Comparison of ENCODE assay signal across 8 mouse cellular contexts in genomic region chr1:43473734-43474534, GRCm38 (mm10). TPM values are rescaled to one million over a fixed set of nuclear protein-coding genes. Genes with fewer than 3 reads are reported as not detected.
DNase-seq lines count a peak whose midpoint lies in the region; ATAC-seq and TF ChIP-seq lines count a peak whose summit lies in the region.

No protein-coding gene starts in this region.

- no peak overlapping the region for H3K4me2 ChIP-seq in hindbrain, postnatal 0 days (ENCODE audit: low read depth, low read length)
- no peak overlapping the region for H3K4me2 ChIP-seq in hindbrain, embryonic 12.5 days (replicated peaks)
- H3K4me2 ChIP-seq in CH12.LX (ENCODE audit: insufficient read depth, low read depth, poor library complexity, severe bottlenecking), result peak overlapping the region; percentile 77; the same call in 1 of the 2 replicates
- H3K4me2 ChIP-seq in liver, embryonic 15.5 days, result peak overlapping the region; percentile 28
- no peak overlapping the region for H3K4me2 ChIP-seq in stomach, embryonic 15.5 days

- no peak overlapping the region for H3K9ac ChIP-seq in hindbrain, postnatal 0 days (replicated peaks; ENCODE audit: low read length)
- no peak overlapping the region for H3K9ac ChIP-seq in hindbrain, embryonic 12.5 days
- peak overlapping the region; percentile 5; the same call in 1 of the 2 replicates for H3K9ac ChIP-seq in CH12.LX (ENCODE audit: insufficient read depth, low read depth)
- peak overlapping the region; percentile 12; the same call in 1 of the 2 replicates for H3K9ac ChIP-seq in liver, embryonic 15.5 days
- no peak overlapping the region for H3K9ac ChIP-seq in stomach, embryonic 15.5 days

- 75% methylated on average over 5 of the region's 5 CpGs for WGBS in hindbrain, postnatal 0 days
- 85% methylated on average over 5 of the region's 5 CpGs for WGBS in hindbrain, embryonic 12.5 days
- 16% methylated on average over 5 of the region's 5 CpGs for WGBS in liver, embryonic 15.5 days (ENCODE audit: insufficient replicate concordance)
- WGBS in stomach, embryonic 15.5 days, result 56% methylated on average over 5 of the region's 5 CpGs

- H3K36me3 ChIP-seq in hindbrain, postnatal 0 days (ENCODE audit: insufficient read depth, low read length), result no peaks in the 10 kb centered on the region
- H3K36me3 ChIP-seq in hindbrain, embryonic 12.5 days, result no peaks in the 10 kb centered on the region
- no peaks in the 10 kb centered on the region for H3K36me3 ChIP-seq in CH12.LX (replicated peaks in 1 of 2; ENCODE audit: control insufficient read depth in 1 of 2, insufficient read depth in 1 of 2, low read length in 1 of 2)
- no peaks in the 10 kb centered on the region for H3K36me3 ChIP-seq in liver, embryonic 15.5 days (replicated peaks)
- H3K36me3 ChIP-seq in stomach, embryonic 15.5 days, result no peaks in the 10 kb centered on the region

- ATAC-seq in hindbrain, postnatal 0 days, result peak; percentile 46; the same call in 1 of the 2 replicates
- ATAC-seq in hindbrain, embryonic 12.5 days (ENCODE audit: low FRiP score), result no peak
- ATAC-seq in inflammation-experienced regulatory T-cells, adult 6 months, result peak; percentile 11
- 0 out of 2 replicates have a peak, but pooled peaks have one; percentile 32 for ATAC-seq in liver, embryonic 15.5 days (ENCODE audit: insufficient read depth)
- no peak for ATAC-seq in stomach, embryonic 15.5 days (ENCODE audit: insufficient read depth, low FRiP score, low read depth)

- DNase-seq in hindbrain, postnatal 0 days (ENCODE audit: low spot score), result peak; percentile 60
- no peak for DNase-seq in CH12.LX (ENCODE audit: extremely low read depth)
- peak; percentile 82 for DNase-seq in cerebellum, adult 9-11 months
- DNase-seq in urinary bladder, adult 18-20 months (ENCODE audit: low spot score in 2 of 2), result no peak

- no peaks in the 10 kb centered on the region for H3K27me3 ChIP-seq in hindbrain, postnatal 0 days (ENCODE audit: insufficient read depth, low read length)
- H3K27me3 ChIP-seq in hindbrain, embryonic 12.5 days, result no peaks in the 10 kb centered on the region
- H3K27me3 ChIP-seq in CH12.LX (replicated peaks), result no peaks in the 10 kb centered on the region
- H3K27me3 ChIP-seq in liver, embryonic 15.5 days, result no peaks in the 10 kb centered on the region
- H3K27me3 ChIP-seq in stomach, embryonic 15.5 days (replicated peaks), result no peaks in the 10 kb centered on the region

- H3K4me1 ChIP-seq in hindbrain, postnatal 0 days (ENCODE audit: insufficient read depth, low read length), result peaks cover 14% of the 10 kb centered on the region
- H3K4me1 ChIP-seq in hindbrain, embryonic 12.5 days, result peaks cover 29% of the 10 kb centered on the region
- H3K4me1 ChIP-seq in CH12.LX (ENCODE audit: control insufficient read depth in 1 of 2, insufficient read depth in 2 of 2), result peaks cover 42 to 94% of the 10 kb centered on the region in 2 experiments
- peaks cover 61% of the 10 kb centered on the region for H3K4me1 ChIP-seq in liver, embryonic 15.5 days (replicated peaks)
- H3K4me1 ChIP-seq in stomach, embryonic 15.5 days, result peaks cover 40% of the 10 kb centered on the region

- dilution Hi-C loops in CH12.LX (cut with MboI; ENCODE audit: extremely low pct_ligation_motif_present, extremely low pct_unique_long_range_greater_than_20kb, low sequenced_read_pairs), result no loop called here

- H3K79me2 ChIP-seq in CH12.LX (replicated peaks; ENCODE audit: control insufficient read depth, extremely low read depth, insufficient read depth, poor library complexity, severe bottlenecking), result no peaks in the 10 kb centered on the region

- in situ Hi-C loops in CH12.LX (cut with MboI; ENCODE audit: low pct_ligation_motif_present, low pct_unique_long_range_greater_than_20kb, low sequenced_read_pairs), result loop anchor here (25.0 kb wide), 1 partner anchor 163 kb away; no protein-coding TSS in a partner anchor

- no peaks in the 10 kb centered on the region for H3K9me3 ChIP-seq in hindbrain, postnatal 0 days (ENCODE audit: low read length)
- H3K9me3 ChIP-seq in hindbrain, embryonic 12.5 days (replicated peaks), result no peaks in the 10 kb centered on the region
- no peaks in the 10 kb centered on the region for H3K9me3 ChIP-seq in CH12.LX (replicated peaks; ENCODE audit: low read length)
- no peaks in the 10 kb centered on the region for H3K9me3 ChIP-seq in liver, embryonic 15.5 days (replicated peaks)
- H3K9me3 ChIP-seq in stomach, embryonic 15.5 days, result no peaks in the 10 kb centered on the region

- TF ChIP-seq POLR2A in CH12.LX (IDR thresholded peaks at IDR 0.05; ENCODE audit: low read depth, low read length), result no peak

- H3K4me3 ChIP-seq in hindbrain, postnatal 0 days (ENCODE audit: low read length), result no peak overlapping the region
- H3K4me3 ChIP-seq in hindbrain, embryonic 12.5 days, result no peak overlapping the region
- no peak overlapping the region for H3K4me3 ChIP-seq in CH12.LX (replicated peaks in 1 of 3; ENCODE audit: low read depth in 2 of 3, low read length in 2 of 3, poor library complexity in 1 of 3)
- H3K4me3 ChIP-seq in liver, embryonic 15.5 days (replicated peaks), result no peak overlapping the region
- H3K4me3 ChIP-seq in stomach, embryonic 15.5 days (replicated peaks), result no peak overlapping the region

- no peak for TF ChIP-seq CTCF in hindbrain, postnatal 0 days (IDR thresholded peaks at IDR 0.05; ENCODE audit: low read depth)
- TF ChIP-seq CTCF in CH12.LX (conservative IDR thresholded peaks at IDR 0.05 in 1 of 2, IDR thresholded peaks at IDR 0.05 in 1 of 2; ENCODE audit: low read depth in 2 of 2, low read length in 2 of 2), result no peak

- no peak for TF ChIP-seq EP300 in CH12.LX (IDR thresholded peaks at IDR 0.05; ENCODE audit: low read length)

- TF ChIP-seq RAD21 in CH12.LX (IDR thresholded peaks at IDR 0.05; ENCODE audit: low read depth, low read length), result no peak

- H3K27ac ChIP-seq in hindbrain, postnatal 0 days, result peak overlapping the region; percentile 48; the same call in 1 of the 2 replicates
- no peak overlapping the region for H3K27ac ChIP-seq in hindbrain, embryonic 12.5 days
- H3K27ac ChIP-seq in CH12.LX (ENCODE audit: insufficient read depth, low read depth), result peak overlapping the region; percentile 90
- H3K27ac ChIP-seq in liver, embryonic 15.5 days (replicated peaks), result peak overlapping the region; percentile 16
- 0 out of 2 replicates have a peak overlapping the region, but pooled peaks have one; percentile 9 for H3K27ac ChIP-seq in stomach, embryonic 15.5 days

TF ChIP-seq in CH12.LX, 34 proteins besides CTCF, POLR2A, EP300 and RAD21:
- TF ChIP-seq USF1 (IDR thresholded peaks at IDR 0.05; ENCODE audit: low read depth, low read length), result peak; percentile 13; the same call in 1 of the 2 replicates
- TF ChIP-seq BHLHE40 (IDR thresholded peaks at IDR 0.05; ENCODE audit: low read depth, low read length), result peak; percentile 83
- no peak for TF ChIP-seq GABPA (IDR thresholded peaks at IDR 0.05; ENCODE audit: insufficient replicate concordance, low read depth, low read length)

RNA-seq across cellular contexts. Expression of gene Nck2, which starts 29.6 kb away (rescaled TPM):
- 65.1 and 65.6 TPM in 2 replicates for total RNA-seq in hindbrain, postnatal 0 days (2014; rRNA removed)
- 28.9 and 32.2 TPM in 2 replicates for polyA plus RNA-seq in hindbrain, postnatal 0 days (2015; fragmentation: Nextera tagmentation; extraction: Ambion mirVana)
- 53.8 and 54.4 TPM in 2 replicates for polyA plus RNA-seq in hindbrain, embryonic 12.5 days (2016; fragmentation: Nextera tagmentation; extraction: Ambion mirVana)
- total RNA-seq in CH12.LX (2012; rRNA removed) (6.4 and 7.6 TPM in 2 replicates), CH12.LX (2014; rRNA removed) (4.4 and 5.2 TPM in 2 replicates)
- 4.6 and 6.8 TPM in 2 replicates for polyA plus RNA-seq in CH12.LX (2012; ENCODE audit: insufficient read length, low read depth)
- 10 to 100 TPM; 14.9 to 24.1 (median 18.7) TPM for polyA plus RNA-seq in inflammation-experienced regulatory T-cells, adult 6 months (2017; shearing (Covaris generic))
- 10.2 and 10.8 TPM in 2 replicates for polyA plus RNA-seq in liver, embryonic 15.5 days (2015; fragmentation: Nextera tagmentation; extraction: Ambion mirVana)
- 41.3 and 42.2 TPM in 2 replicates for polyA plus RNA-seq in stomach, embryonic 15.5 days (2015; fragmentation: Nextera tagmentation; extraction: Ambion mirVana)

Comparison
In these comparisons a context has a peak if more than half of its experiments do, and no peak if none do; other contexts are left out.
1. ATAC-seq: peak in hindbrain, postnatal 0 days (single experiment), inflammation-experienced regulatory T-cells, adult 6 months (single experiment) and liver, embryonic 15.5 days (single experiment); none in hindbrain, embryonic 12.5 days (single experiment) and stomach, embryonic 15.5 days (single experiment).
2. DNase-seq: peak in hindbrain, postnatal 0 days (single experiment) and cerebellum, adult 9-11 months (single experiment); none in CH12.LX (single experiment) and urinary bladder, adult 18-20 months (0 of 2).
3. H3K4me2 ChIP-seq: peak in CH12.LX (single experiment) and liver, embryonic 15.5 days (single experiment); none in hindbrain, postnatal 0 days (single experiment), hindbrain, embryonic 12.5 days (single experiment) and stomach, embryonic 15.5 days (single experiment).
4. H3K9ac ChIP-seq: peak in CH12.LX (single experiment) and liver, embryonic 15.5 days (single experiment); none in hindbrain, postnatal 0 days (single experiment), hindbrain, embryonic 12.5 days (single experiment) and stomach, embryonic 15.5 days (single experiment).